Mouse (Mus musculus) embryonic fibroblast, embryonic 13.5 days (primary cell): ENCODE measurements around the gene Csrp2.

Experiments used
- CTCF ChIP-seq: IDR thresholded peaks from 2 replicates; pipeline ENCODE4 v1.5.1; 2011; ENCODE audit warnings: mild to moderate bottlenecking, control low read depth, low read length, moderate library complexity, borderline replicate concordance; ENCODE audit not compliant: insufficient read depth
- POLR2A ChIP-seq: IDR thresholded peaks from 2 replicates; pipeline ENCODE4 v1.6.1; 2011; ENCODE audit warnings: low read depth, mild to moderate bottlenecking, control low read depth, low read length, moderate library complexity

- no peak for TF ChIP-seq CTCF
- TF ChIP-seq POLR2A, result no peak
Observed at GRCm38 (mm10) chr10:110874853-110875252, 44.7 kb upstream of the Csrp2 start.
